Mouse (Mus musculus) heart, adult 9 months (tissue): ENCODE results near the gene Zfp626.
"Not testable (repeated sequence)": the region's sequence is repeated elsewhere in the genome, so short reads cannot be mapped to it uniquely, and the experiment has no call there.

Source experiments
- DNase-seq, 2 experiments: peaks; one replicate each; pipeline ENCODE4 v3.0.0; 2022; ENCODE audit warnings: low spot score in 2 of 2

Gene Zfp626

GRCm38 (mm10) chr7:27860396-27861235, 53.6 kb downstream of the Zfp626 start:
- peak; percentile 83 to 87 for DNase-seq

GRCm38 (mm10) chr7:27862578-27862977, 55.6 kb downstream of the Zfp626 start:
- DNase-seq: not testable (repeated sequence)
